Mouse (Mus musculus): ENCODE results near the gene Gabbr1.

GRCm38 (mm10) chr17:37062101-37062641, 16.4 kb downstream of the Gabbr1 start:
- TF ChIP-seq CTCF (IDR thresholded peaks at IDR 0.05; ENCODE audit: borderline replicate concordance, extremely low read depth, insufficient read depth, insufficient read length): no peak
- no peak for TF ChIP-seq POLR2A (IDR thresholded peaks at IDR 0.05; ENCODE audit: borderline replicate concordance, extremely low read depth, insufficient read depth, insufficient read length, poor library complexity, severe bottlenecking)

Data from brain, embryonic 14.5 days (tissue).